Mouse (Mus musculus) forebrain, postnatal 0 days (tissue): ENCODE measurements around the gene Ubqln4. TPM values are rescaled to one million over a fixed set of nuclear protein-coding genes. Genes with fewer than 3 reads are reported as not detected.

Experiments
- ATAC-seq: fragments of 200-750 bp; cut with Nextera tagmentation; 2 replicates; pipeline ENCODE4 v1.8.0; 2017; ENCODE audit warnings: mild to moderate bottlenecking, moderate library complexity
- DNase-seq: peaks from one replicate; pipeline ENCODE4 v3.0.0-alpha.2; 2015
- H3K27ac ChIP-seq: fragments of 300-500 bp; sonication (generic); 2 replicates; pipeline ENCODE4 v1.5.1; 2014; ENCODE audit warnings: low read depth, mild to moderate bottlenecking, antibody characterized with exemption, low read length, moderate library complexity, mixed read lengths
- H3K27me3 ChIP-seq: fragments of 300-500 bp; sonication (generic); 2 replicates; pipeline ENCODE4 v1.6.1; 2014; ENCODE audit warnings: mild to moderate bottlenecking, low read length, mixed read lengths; ENCODE audit not compliant: insufficient read depth
- H3K36me3 ChIP-seq: fragments of 300-500 bp; sonication (generic); 2 replicates; pipeline ENCODE4 v1.6.1; 2014; ENCODE audit warnings: mild to moderate bottlenecking, moderate library complexity; ENCODE audit not compliant: insufficient read depth
- H3K4me1 ChIP-seq: fragments of 300-500 bp; sonication (generic); 2 replicates; pipeline ENCODE4 v1.6.1; 2014; ENCODE audit warnings: antibody characterized with exemption; ENCODE audit not compliant: insufficient read depth
- H3K4me2 ChIP-seq: fragments of 300-500 bp; sonication (generic); 2 replicates; pipeline ENCODE4 v1.6.1; 2014; ENCODE audit warnings: low read depth, mild to moderate bottlenecking, moderate library complexity
- H3K4me3 ChIP-seq: fragments of 300-500 bp; sonication (generic); 2 replicates; pipeline ENCODE4 v1.5.1; 2014; ENCODE audit warnings: low read depth, low read length, mixed read lengths
- H3K9ac ChIP-seq: fragments of 300-500 bp; sonication (generic); 2 replicates; pipeline ENCODE4 v1.6.1; 2014; ENCODE audit warnings: mild to moderate bottlenecking
- H3K9me3 ChIP-seq: fragments of 300-500 bp; sonication (generic); 2 replicates; pipeline ENCODE4 v1.6.1; 2016; ENCODE audit warnings: low read length
- CTCF ChIP-seq: sonication (generic); IDR thresholded peaks from 2 replicates; pipeline ENCODE4 v1.5.1; 2016; ENCODE audit warnings: antibody characterized with exemption, control low read depth, low read depth
- WGBS: fragments of 180-500 bp; shearing (Covaris S2); extraction: QIAGEN DNeasy Blood & Tissue Kit; methylation state at CpG from one replicate; pipeline ENCODE4 v1.1.7; 2014; 5-methylcytosine and 5-hydroxymethylcytosine counted together
- polyA plus RNA-seq: library from polyadenylated mRNA; unstranded; fragments of >200 nt; fragmentation: Nextera tagmentation; extraction: Ambion mirVana; gene quantifications from 2 replicates; pipeline ENCODE4 v1.2.1, GENCODE M21; 2015
- total RNA-seq: library from RNA; depleted of rRNA; stranded (reverse); fragments of >200 nt; gene quantifications from 2 replicates; pipeline ENCODE4 v1.2.3, GENCODE M21; 2014

Ubqln4 gene
- total and polyA plus RNA-seq, 2 experiments from 2014 or later = 30.8 to 116 TPM

DNA sequence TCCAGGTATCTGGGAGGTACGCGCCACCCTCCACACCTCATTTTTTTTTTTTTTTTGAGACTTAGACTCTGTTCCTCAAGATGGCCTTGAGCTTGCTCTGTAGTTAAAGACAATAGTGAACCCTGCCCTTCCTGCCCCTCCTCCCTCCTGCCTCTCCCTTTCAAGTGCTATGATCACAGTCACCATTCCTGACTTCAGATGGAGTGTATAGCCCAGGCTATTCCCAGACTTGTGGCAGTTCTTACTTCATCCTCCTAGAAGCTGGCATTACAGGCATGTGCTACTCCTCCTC is 38.5 kb upstream of the Ubqln4 start:
- Histone ChIP-seq H3K36me3 (no peaks in the 10 kb centered on the region), H3K4me3 (no peak overlapping the region), H3K9me3 (no peaks in the 10 kb centered on the region), H3K9ac (no peak overlapping the region), H3K27me3 (no peaks in the 10 kb centered on the region), H3K4me2 (no peak overlapping the region), H3K4me1 (0 out of 2 replicates have a peak, but pooled peaks cover 8% of the 10 kb centered on the region), H3K27ac (no peak overlapping the region)
- TF ChIP-seq CTCF = no peak
- no peak for ATAC-seq
- 100% methylated on average over 2 of the region's 2 CpGs for WGBS
- DNase-seq = no peak

DNA sequence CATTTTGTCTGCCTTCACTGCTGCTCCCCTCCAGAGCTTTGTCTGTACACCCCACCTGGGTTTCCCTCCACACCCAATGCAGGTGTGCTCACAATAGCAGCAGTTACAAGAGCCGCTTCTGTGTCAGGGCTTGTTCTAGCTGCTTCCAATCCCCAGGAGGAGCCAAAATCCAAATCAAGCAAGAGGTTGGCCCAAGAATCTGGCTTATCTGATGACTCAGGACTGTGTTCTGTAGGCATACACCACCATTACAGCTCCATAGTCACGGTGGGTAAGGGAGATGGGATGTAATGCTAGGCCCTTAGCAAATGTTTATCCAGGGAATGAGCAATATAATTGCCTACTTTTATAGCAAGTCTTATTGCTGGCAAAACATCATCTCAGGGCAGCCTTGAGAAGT is 37.2 kb upstream of the Ubqln4 start:
- no peaks in the 10 kb centered on the region for H3K36me3 ChIP-seq
- H3K4me1 ChIP-seq = no peaks in the 10 kb centered on the region
- no peak overlapping the region for H3K9ac ChIP-seq
- H3K27me3 ChIP-seq = no peaks in the 10 kb centered on the region
- no peak for TF ChIP-seq CTCF
- 91% methylated on average over 2 of the region's 2 CpGs for WGBS
- H3K9me3 ChIP-seq = no peaks in the 10 kb centered on the region
- DNase-seq = no peak
- H3K4me2 ChIP-seq = no peak overlapping the region
- H3K4me3 ChIP-seq = no peak overlapping the region
- no peak for ATAC-seq
- H3K27ac ChIP-seq = no peak overlapping the region

DNA sequence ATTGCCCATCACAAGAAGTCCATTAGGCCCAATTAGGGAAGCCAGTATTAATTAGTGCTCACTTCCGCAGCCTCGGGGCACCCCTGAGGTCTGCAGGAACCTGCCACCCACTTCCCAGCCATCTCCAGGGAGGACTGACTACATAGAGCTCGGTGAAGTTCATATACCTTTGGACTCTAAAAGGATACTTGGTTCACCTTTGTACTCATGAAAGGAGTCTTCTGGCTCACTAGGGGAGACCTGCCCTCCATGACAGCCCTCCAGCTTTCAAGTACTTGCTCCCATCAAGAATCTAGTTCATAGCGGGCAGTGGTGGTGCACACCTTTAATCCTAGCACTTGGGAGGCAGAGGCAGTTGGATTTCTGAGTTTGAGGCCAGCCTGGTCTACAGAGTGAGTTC is 35.1 kb upstream of the Ubqln4 start:
- no peak overlapping the region for H3K4me3 ChIP-seq
- no peak for TF ChIP-seq CTCF
- DNase-seq (no peak), ATAC-seq (no peak)
- WGBS = 60% methylated on average over 4 of the region's 4 CpGs
- 0 out of 2 replicates have a peak, but pooled peaks cover 5% of the 10 kb centered on the region for H3K36me3 ChIP-seq
- no peaks in the 10 kb centered on the region for H3K4me1 ChIP-seq
- H3K27me3 ChIP-seq = no peaks in the 10 kb centered on the region
- no peak overlapping the region for H3K4me2 ChIP-seq
- no peak overlapping the region for H3K27ac ChIP-seq
- no peaks in the 10 kb centered on the region for H3K9me3 ChIP-seq
- H3K9ac ChIP-seq = no peak overlapping the region

DNA sequence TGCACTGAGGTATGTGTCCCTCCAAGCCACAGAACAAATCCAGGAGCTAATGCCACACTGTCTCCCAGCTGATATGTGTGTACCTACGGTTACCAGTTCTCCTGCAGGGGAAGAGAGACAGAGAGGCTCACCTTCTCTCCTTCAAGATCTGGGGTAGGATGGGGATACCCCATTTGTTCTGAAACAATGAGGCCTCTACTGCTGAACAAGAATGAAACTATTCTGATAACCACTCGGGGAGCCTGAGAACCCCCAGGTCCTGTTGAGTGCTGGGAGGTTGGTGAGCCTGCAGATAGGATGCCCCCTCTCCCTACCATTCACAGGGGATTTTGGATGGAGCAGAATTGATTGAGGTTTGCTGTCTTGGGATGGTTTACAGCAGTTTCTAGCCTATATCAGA is 33.5 kb upstream of the Ubqln4 start:
- TF ChIP-seq CTCF = no peak
- DNase-seq (no peak), ATAC-seq (no peak)
- Histone ChIP-seq H3K27me3 (no peaks in the 10 kb centered on the region), H3K4me2 (no peak overlapping the region), H3K9me3 (no peaks in the 10 kb centered on the region), H3K27ac (no peak overlapping the region), H3K36me3 (peaks cover 15% of the 10 kb centered on the region; the same call in 1 of the 2 replicates), H3K4me3 (no peak overlapping the region), H3K9ac (no peak overlapping the region), H3K4me1 (no peaks in the 10 kb centered on the region)
- 82% methylated on average over 2 of the region's 2 CpGs for WGBS

DNA sequence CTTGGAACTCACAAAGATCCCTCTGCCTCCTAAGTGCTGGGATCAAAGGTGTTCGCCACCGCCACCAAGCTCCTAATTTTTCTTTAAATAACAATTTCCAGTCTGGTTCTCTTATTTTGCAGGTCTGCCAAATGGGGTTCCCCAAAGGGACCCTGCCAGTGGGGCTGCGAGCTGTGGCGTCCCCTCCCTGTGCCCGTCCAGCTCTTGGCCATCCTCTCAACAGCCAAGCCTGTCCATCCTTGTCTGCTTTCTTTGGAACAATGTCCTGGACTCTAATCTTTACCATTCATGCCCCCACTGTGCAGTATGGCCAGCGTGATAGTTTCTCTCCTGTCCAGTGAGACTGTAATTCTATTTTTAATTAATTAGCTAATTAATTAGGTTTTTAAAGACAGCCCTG is 32.4 kb upstream of the Ubqln4 start:
- DNase-seq = no peak
- H3K9ac ChIP-seq = no peak overlapping the region
- 87% methylated on average over 6 of the region's 6 CpGs for WGBS
- H3K27ac ChIP-seq = no peak overlapping the region
- H3K36me3 ChIP-seq = peaks cover 16% of the 10 kb centered on the region; the same call in 1 of the 2 replicates
- no peak for ATAC-seq
- no peaks in the 10 kb centered on the region for H3K4me1 ChIP-seq
- H3K4me3 ChIP-seq = no peak overlapping the region
- H3K9me3 ChIP-seq = no peaks in the 10 kb centered on the region
- H3K4me2 ChIP-seq = no peak overlapping the region
- H3K27me3 ChIP-seq = no peaks in the 10 kb centered on the region
- no peak for TF ChIP-seq CTCF

DNA sequence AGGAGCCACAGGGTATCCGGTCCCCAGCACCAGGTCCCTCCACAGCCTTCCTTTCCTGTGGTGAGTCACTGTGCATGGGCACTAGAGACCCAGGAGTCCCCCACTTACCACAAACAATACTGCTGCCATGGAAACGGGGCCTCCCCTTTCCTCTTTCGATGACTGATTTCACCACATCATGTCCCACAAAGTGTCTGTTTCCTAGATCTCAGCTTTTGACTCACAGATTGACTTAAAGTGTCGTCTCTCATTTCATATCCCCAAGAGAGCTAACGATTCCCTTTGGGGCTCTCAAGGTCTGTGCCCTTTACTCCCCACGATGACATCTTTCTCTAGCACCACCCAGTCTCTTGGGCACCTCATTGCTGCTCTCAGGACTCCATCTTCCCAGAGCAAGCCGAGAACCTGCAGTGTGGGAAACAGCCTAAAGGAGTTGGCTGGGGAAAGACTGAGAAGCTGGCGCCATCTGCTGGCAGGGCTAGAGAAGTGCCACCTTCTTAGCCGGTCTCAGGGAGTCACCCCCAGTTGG is 31.7 kb upstream of the Ubqln4 start:
- WGBS = 29% methylated on average over 9 of the region's 9 CpGs

DNA sequence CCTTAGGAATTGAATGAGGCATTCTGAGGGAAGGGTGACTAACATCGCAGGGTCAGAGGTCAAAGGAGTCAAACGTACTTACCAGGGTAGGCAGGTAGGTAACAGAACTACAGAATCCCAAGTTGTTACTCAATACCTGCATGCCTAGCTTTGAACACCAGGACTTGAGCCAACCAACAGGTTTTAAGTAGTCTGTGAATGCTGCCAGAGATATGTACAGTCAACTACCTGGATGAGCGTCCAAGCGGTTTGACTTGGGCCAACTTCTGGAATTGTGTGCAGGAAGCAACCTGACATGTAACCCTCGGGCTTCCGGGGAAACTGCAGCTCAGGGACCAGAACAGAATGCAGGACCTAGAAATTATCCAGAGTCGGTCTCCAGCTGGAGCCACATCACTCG is 30.5 kb upstream of the Ubqln4 start:
- Histone ChIP-seq H3K9ac (no peak overlapping the region), H3K9me3 (no peaks in the 10 kb centered on the region), H3K4me1 (peaks cover 7% of the 10 kb centered on the region), H3K36me3 (peaks cover 16% of the 10 kb centered on the region; the same call in 1 of the 2 replicates), H3K27me3 (no peaks in the 10 kb centered on the region), H3K27ac (no peak overlapping the region), H3K4me2 (no peak overlapping the region), H3K4me3 (no peak overlapping the region)
- ATAC-seq = no peak
- WGBS = 90% methylated on average over 8 of the region's 8 CpGs
- no peak for DNase-seq
- TF ChIP-seq CTCF = no peak

More for the DNA sequence above, 31.7 kb upstream of the Ubqln4 start:
- Histone ChIP-seq H3K4me1 (no peaks in the 10 kb centered on the region), H3K27ac (no peak overlapping the region), H3K4me2 (no peak overlapping the region), H3K9me3 (no peaks in the 10 kb centered on the region), H3K9ac (no peak overlapping the region), H3K36me3 (peaks cover 16% of the 10 kb centered on the region; the same call in 1 of the 2 replicates), H3K27me3 (no peaks in the 10 kb centered on the region), H3K4me3 (no peak overlapping the region)
- peak; percentile 71 for DNase-seq
- peak; percentile 40; the same call in 1 of the 2 replicates for ATAC-seq
- TF ChIP-seq CTCF = peak; percentile 91
